Mouse (Mus musculus) layer of hippocampus, adult 2 months (tissue): ENCODE results near the gene Scnn1a. TPM values are rescaled to one million over a fixed set of nuclear protein-coding genes. Genes with fewer than 3 reads are reported as not detected.

Experiments used
- DNase-seq, 2 experiments: peaks; one replicate each; pipeline ENCODE4 v3.0.0; 2022; ENCODE audit warnings: low spot score in 2 of 2
- H3K27ac ChIP-seq: fragments of 200-600 bp; 2 replicates; pipeline ENCODE4 v1.8.1; 2022
- H3K4me3 ChIP-seq: fragments of 200-600 bp; 2 replicates; pipeline ENCODE4 v1.8.1; 2022; ENCODE audit warnings: mild to moderate bottlenecking
- CTCF ChIP-seq: fragments of 200-600 bp; conservative IDR thresholded peaks from 2 replicates; pipeline ENCODE4 v1.8.1; 2022; ENCODE audit warnings: antibody characterized with exemption, mild to moderate bottlenecking, moderate library complexity
- total RNA-seq, 2 experiments: library from RNA; stranded (reverse); gene quantifications; 2 replicates each; pipeline ENCODE4 v1.2.3; 2021

The Scnn1a gene
- total RNA-seq, 2 experiments from 2014 or later, result 4.3 to 5.2 TPM

DNA sequence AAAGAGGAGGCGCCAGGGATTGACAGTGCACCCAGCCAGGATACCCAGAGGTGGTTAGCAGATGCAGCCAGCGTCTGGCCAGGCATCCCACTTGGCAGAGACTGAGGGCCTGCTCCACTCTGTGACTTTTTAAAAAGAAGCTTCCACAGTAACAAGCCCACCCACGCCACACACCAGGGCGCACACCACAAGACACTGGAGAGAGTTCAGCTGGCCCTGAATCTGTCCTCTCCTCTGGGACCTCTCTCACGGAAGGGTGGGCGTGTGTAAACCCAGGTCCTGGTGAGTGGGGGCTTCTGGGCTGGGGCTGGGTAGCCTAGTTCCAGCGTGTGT is 6.3 kb upstream of the Scnn1a start:
- no peak for TF ChIP-seq CTCF
- H3K4me3 ChIP-seq, result peak overlapping the region; percentile 58
- peak overlapping the region; percentile 80; the same call in 1 of the 2 replicates for H3K27ac ChIP-seq

DNA sequence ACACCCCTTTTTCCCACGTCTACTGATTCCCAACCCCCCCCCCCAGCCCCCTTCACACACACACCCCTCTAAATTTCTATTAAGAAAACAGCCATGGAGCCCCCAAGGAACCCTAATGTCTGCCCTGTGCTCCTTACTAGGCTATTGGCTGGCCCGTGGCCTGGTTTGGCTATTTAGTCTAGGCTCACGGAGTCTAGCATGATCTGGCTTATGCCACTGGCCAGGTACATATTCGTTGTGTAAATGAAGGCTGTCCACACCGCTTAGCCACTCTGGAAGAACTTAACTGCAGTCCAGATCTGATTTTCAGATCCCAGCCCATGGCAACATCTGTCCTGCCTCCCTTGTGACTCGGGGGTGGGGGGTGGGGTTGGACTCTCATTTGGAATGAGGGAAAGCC is 5.7 kb upstream of the Scnn1a start:
- no peak for TF ChIP-seq CTCF
- H3K27ac ChIP-seq, result no peak overlapping the region
- no peak for DNase-seq
- H3K4me3 ChIP-seq, result no peak overlapping the region

More for the DNA sequence above, 6.3 kb upstream of the Scnn1a start:
- DNase-seq, result no peak

DNA sequence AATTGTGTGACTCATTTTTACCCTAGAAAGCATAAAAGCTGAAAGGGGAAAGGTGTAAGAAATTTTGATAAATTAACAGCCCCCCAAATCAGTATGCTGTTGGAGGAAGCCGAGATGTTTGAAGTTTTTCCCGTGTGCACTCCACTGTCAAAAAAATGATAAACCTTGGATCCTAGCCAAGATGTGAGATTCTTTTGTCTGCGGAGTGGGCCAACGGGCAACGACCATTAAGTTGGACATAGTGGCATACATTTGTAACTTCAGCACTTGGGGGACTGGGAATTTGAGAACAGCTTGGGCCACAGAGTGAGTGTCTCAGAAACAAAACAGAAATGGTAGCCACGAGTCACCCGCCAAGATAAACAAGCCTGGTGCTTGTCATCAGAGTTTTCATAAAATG is 3.4 kb upstream of the Scnn1a start:
- TF ChIP-seq CTCF, result no peak
- Histone ChIP-seq H3K4me3 (no peak overlapping the region), H3K27ac (no peak overlapping the region)
- no peak for DNase-seq

DNA sequence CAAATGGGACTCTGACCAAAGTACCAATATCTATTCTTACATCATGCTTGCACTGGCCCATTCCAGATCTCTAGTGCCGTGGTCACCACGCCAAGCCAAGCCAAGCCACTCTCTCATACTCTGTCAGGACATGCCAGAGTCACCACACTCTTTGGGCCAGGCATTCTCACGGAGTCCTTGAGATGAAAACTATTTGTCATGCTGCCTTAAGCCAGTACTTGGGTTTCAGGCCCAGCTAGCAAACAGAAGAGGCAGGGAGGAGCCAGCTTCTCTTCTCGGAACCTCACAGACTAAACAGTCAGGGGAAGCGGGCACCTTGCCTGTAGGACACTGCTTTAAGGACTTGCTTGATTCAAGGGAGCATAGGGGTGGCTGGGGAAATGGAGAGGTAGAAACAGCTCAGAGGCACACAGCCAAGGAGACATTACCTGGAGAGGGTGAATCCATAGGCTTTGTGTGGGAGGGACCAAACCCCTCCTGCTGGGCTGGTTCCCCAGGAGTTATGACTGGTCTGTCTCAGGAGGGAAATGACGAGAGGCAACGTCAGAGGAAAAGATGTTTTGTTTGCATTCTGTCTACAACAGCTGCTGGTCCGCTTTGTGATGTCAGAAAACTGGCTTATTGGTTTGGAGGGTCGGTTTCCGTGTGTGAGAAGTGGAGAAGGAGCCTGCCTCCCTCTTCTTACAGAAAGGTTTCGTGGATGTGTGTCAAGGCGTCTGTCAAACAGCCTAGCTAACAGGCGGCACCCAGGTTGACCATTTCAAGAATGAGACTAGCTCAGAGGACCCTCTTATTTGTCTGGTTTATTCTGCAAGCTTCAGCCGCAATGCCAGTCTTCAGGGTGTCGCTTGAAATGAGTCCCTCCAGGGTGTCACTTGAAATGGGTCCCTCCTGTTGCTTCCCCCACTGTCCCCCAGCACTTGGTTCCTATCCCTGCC is 1.2 kb upstream of the Scnn1a start:
- H3K27ac ChIP-seq, result no peak overlapping the region
- no peak for TF ChIP-seq CTCF
- H3K4me3 ChIP-seq, result no peak overlapping the region
- no peak for DNase-seq

DNA sequence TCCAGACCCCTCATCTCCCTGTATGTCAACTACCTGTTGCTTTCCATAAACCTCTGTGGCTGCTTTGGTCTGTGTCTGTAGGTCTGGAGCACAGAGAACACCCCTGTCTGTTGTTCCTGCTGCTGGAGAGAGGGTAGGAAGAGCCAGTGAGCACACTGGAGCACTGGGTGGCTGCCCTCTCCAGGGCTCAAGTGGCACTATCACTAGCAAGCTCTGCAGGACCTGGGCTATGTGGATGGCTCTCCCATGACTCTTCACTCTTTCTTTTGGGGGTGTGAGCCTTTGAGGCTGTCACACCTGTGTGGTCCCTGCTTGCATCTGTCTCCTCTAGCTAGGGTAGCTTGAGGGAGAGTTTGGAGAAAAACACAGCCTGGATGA is 551 bp upstream of the Scnn1a start:
- no peak overlapping the region for H3K4me3 ChIP-seq
- TF ChIP-seq CTCF, result no peak
- H3K27ac ChIP-seq, result no peak overlapping the region
- DNase-seq, result no peak

DNA sequence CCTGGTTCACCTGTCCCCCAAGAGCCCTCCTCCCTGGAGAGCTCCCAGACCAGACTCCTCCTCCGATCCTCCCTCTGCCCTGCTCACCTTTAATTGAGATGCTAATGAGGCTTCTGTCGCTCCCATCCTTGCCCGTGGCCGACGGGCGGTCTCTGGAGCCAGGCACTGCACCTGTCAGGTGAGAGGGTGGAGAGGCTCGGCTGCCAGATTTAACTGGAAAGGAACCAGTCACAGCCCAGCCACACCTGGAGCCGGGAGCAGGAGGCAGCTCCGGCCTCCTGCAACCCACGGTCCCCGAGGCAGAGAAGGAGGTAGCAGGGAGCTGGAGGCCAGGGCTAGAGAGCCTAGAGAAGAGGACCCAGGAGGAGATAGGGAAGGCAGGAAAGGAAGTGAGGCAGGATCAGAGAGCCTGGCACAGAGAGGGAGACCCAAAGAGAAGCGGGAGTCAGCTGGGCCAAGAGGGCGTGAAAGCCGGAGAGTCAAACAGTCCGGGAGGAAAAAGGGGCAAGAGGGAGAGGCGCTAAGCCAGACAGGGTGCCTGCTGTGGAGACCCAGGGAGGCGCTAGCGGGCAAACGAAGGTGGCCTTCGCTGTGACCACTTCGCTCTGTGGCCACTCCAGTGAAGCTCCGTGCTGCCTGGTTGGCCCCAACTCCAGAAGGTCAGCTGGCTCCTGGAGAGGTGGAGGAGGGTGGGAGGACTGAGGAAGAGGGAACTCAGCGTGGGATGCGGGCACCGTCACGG is 826 bp downstream of the Scnn1a start:
- no peak for TF ChIP-seq CTCF
- DNase-seq, result no peak

DNA sequence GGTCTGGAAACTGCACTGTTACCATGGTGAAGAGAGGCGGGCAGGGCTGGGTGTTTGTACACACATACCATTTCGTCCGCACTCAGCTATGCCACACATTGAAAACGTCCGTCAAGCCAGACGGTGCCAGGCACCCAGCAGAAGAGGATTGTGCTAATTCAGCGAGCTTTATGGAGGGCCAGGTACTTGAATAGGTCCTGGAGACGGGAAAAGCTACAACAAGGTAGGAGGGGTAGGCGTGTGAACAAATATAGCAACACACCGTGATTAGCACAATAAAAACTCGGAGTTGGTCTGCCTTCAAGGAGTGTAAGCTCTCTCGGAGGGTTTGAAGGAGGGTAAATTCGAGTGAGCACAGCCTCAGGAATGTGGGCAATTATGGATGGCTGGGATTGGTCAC is 2.3 kb downstream of the Scnn1a start:
- DNase-seq, result no peak
- peak overlapping the region; percentile 67 for H3K27ac ChIP-seq
- no peak for TF ChIP-seq CTCF
- H3K4me3 ChIP-seq, result peak overlapping the region; percentile 41

More for the DNA sequence above, 826 bp downstream of the Scnn1a start:
- H3K4me3 ChIP-seq, result no peak overlapping the region
- H3K27ac ChIP-seq, result no peak overlapping the region

DNA sequence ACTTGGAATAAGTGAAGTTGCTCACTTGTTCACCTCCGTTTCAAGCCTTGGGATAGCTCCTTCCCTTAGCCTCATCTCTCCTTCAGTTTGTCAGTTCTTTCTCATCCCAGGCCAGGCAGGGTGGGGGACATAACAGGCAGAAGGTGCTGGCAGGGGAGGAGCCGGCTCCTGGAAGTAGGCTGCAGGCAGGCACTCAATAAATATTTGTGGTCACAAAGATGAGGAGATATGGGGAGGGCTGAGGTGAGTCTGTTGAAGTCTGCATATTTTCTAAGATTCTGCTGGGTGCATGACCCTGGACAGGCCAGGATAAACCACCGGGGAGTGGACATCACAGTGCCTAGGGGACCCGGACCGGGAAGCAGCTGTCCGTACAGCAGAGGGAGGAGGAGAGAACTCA is 3.1 kb downstream of the Scnn1a start:
- no peak for DNase-seq
- no peak for TF ChIP-seq CTCF
- H3K27ac ChIP-seq, result no peak overlapping the region
- no peak overlapping the region for H3K4me3 ChIP-seq

DNA sequence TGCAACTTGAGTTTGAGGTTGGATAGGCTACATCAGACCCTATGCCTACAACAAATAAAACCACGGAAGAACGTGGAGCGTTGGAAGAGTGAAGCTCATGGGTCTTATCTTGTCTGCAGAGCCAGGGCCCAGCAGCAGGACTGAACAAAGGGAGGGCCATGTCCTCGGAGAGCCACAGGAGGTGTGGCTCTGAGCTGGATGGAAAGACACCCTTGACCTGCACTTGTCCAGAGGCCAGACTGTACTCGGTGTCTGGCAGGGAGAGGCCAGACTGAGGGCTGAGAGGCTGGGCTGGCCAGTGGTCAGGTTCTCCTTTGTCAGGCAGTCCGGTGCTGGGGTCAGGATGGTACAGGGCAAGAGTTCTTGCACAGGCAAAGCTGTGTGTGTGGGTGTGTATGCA is 4.9 kb downstream of the Scnn1a start:
- DNase-seq, result no peak
- Histone ChIP-seq H3K4me3 (no peak overlapping the region), H3K27ac (no peak overlapping the region)
- TF ChIP-seq CTCF, result no peak

DNA sequence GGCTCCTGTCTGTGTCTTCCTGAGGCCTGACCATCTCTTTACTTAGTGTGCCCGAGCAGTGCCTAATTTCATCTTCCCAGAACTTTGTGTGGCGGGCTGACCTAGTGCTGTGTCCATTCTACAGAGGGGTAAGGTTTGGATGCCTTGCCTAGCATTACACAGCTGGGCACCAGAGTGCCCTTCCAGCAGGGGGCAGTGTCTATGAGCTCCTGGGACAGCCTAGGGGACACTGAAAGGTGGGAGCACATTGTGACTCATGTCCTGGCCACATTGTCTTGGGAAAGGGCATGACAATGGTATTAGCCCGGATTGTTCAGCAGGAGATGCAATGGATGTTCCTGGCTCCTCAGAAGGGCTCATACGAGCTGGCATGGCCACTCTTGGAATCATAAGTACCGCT is 7.8 kb downstream of the Scnn1a start:
- no peak for DNase-seq
- Histone ChIP-seq H3K4me3 (no peak overlapping the region), H3K27ac (no peak overlapping the region)
- TF ChIP-seq CTCF, result peak; percentile 73

DNA sequence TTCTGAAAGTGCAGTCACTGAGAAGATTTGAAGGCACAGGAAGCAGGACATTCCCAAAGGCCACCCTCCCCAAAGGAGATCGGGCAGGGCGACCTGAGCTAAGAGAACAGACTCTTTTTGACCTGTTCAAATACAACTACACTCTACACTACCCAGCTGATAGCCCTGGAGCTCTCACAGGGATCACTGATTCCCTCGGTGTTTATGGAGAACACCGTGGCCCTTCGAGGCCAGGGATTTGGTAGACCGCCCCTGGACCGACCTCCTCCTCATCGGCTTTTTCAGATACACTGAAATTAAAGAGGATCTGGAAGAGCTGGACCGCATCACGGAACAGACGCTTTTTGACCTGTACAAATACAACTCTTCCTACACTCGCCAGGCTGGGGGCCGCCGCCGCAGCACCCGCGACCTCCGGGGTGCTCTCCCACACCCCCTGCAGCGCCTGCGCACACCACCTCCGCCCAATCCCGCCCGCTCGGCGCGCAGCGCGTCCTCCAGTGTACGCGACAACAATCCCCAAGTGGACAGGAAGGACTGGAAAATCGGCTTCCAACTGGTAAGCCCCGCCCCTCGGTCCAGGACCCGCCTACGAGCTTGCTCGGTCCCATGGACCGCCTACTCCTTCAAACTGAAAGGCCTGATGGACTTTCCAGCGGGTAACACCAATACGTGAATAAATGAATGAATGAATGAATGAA is 10.3 kb downstream of the Scnn1a start:
- peak overlapping the region; percentile 78 for H3K27ac ChIP-seq
- TF ChIP-seq CTCF, result peak; percentile 22; the same call in 1 of the 2 replicates
- H3K4me3 ChIP-seq, result peak overlapping the region; percentile 70
- peak; percentile 70 to 75 for DNase-seq

DNA sequence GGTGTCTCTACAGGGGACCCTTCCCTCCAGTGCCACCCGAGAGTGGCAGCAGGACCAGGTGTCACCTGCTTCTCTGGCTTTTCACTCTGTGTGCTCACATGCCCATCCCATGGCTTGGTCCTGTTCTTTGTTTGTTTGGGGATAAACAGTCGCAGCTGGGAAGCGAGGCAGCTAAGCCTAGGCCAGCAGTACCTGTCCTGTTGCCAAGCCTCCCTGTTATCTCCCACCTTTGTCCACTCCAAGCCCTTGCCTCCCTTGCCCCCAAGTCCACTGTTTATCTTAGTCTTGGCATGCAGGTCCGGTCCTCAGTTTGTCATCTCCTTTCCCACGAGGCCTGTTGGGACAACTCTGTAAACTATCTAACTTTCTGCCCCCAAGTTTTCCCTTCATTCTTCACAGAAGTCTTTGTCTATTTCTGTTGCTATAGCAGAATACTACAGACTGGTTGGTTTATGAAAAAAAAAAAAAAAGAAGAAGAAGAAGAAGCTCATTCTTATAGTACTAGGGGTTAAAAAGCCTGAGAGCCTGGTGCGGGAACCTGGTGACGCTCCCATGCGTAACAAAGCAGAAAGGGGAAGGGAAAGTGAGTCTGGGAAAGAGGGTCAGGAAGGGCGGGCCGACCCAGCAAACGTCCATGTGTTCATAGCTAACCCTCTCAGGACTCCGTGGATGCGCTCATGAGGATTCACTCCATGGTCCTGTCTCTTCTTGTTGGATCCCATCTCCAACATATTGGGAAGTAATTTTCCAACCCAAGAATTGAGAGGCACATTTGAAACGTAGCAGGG is 12.8 kb downstream of the Scnn1a start:
- Histone ChIP-seq H3K27ac (no peak overlapping the region), H3K4me3 (no peak overlapping the region)
- no peak for DNase-seq
- TF ChIP-seq CTCF, result no peak
